Mouse (Mus musculus) frontal cortex, postnatal 36 days (tissue): ENCODE results near the gene Cpne8.

ENCODE experiments used
- DNase-seq, 2 experiments: peaks; one replicate each; pipeline ENCODE4 v3.0.0; 2022; ENCODE audit warnings: low spot score in 2 of 2

Cpne8 gene

GRCm38 (mm10) chr15:90463281-90463680 is 216.0 kb downstream of the Cpne8 start:
- no peak for DNase-seq

- no peak for DNase-seq
These were observed 233.2 kb downstream of the Cpne8 start for GRCm38 (mm10) chr15:90446076-90446475.
